Comparison of ENCODE assay signal across 10 mouse cellular contexts in the genomic region with DNA sequence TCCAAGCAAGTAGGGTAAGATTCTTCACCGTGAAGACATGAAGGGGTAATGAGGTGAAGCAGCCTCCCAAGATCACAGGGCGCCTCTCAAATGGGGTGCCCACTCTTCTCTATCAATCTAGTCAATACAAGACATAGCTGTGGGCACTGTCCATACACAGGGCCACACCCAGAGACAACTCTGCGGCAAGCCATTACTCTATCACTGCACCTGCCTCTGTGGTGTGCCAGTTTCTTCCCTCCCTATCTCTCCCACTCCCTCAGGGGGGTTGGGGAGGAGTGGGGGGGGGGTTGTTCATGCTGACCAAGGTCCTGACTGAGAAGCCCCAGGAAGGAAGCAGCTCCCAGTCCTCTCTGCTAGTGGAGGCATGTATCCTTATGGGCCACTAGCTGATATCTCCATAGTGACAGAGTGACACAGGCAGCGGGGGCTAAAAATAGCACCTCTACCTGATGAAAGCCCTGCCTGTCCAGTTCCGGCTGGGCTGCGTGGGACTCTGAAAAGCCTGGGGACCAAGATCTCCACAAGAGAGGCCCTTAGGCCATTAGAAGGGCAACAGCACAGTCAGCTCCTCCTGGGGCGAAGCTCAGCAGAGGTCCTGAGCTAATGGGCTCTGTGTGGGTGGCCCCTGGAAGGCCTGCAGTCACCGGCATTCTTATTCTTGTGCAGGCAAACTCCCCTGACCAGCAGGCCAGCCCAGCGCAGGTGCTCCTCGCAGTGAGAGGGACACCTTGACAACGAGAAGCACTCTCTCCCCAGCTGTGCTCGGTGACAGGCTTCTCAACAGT. TPM values are rescaled to one million over a fixed set of nuclear protein-coding genes. Genes with fewer than 3 reads are reported as not detected.
DNase-seq lines count a peak whose midpoint lies in the region; ATAC-seq and TF ChIP-seq lines count a peak whose summit lies in the region.
"Had no signal": no experiment of that assay in that cellular context is flagged by ENCODE, and none has a peak within 500 bp of the region (broad histone marks: within the 10 kb centered on the region; RNA-seq: fewer than 3 reads in every experiment).

No protein-coding gene starts in this region.

- H3K79me2 ChIP-seq in liver, adult 2 months (ENCODE audit: control insufficient read depth, insufficient read depth, low read length), result peaks cover 35% of the 10 kb centered on the region; the same call in 1 of the 2 replicates

- no peak overlapping the region for H3K4me3 ChIP-seq in liver, adult 2 months (ENCODE audit: insufficient read depth, low read depth, low read length)
- no peak overlapping the region for H3K4me3 ChIP-seq in heart, embryonic 13.5 days

- peak; percentile 40 to 46 for DNase-seq in cerebellum, adult 18-20 months
- no peak for DNase-seq in cerebellum, postnatal 4 days (ENCODE audit: low spot score in 2 of 2)
- DNase-seq in liver, adult 2 months (ENCODE audit: extremely low read depth, low read depth, low spot score), result no peak
- DNase-seq in liver (no peak), adipocyte (ENCODE audit: low spot score) (no peak)
- DNase-seq in lung, postnatal 4 days, result peak; percentile 19 to 46
- no peak for DNase-seq in layer of hippocampus, adult 11-12 months (ENCODE audit: low spot score)
- DNase-seq: gastrocnemius, postnatal 10 days had no signal

- no peak for TF ChIP-seq POLR2A in liver, adult 2 months (IDR thresholded peaks at IDR 0.05; ENCODE audit: extremely low read depth, insufficient read depth, low read length)

- 52% methylated on average over 12 of the region's 12 CpGs for WGBS in liver, adult 2 months
- 33% methylated on average over 12 of the region's 12 CpGs for WGBS in heart, embryonic 13.5 days

- no peaks in the 10 kb centered on the region for H3K27me3 ChIP-seq in liver, adult 2 months (ENCODE audit: control insufficient read depth, insufficient read depth, low read length)
- no peaks in the 10 kb centered on the region for H3K27me3 ChIP-seq in heart, embryonic 13.5 days (replicated peaks)

- H3K4me2 ChIP-seq in heart, embryonic 13.5 days, result peak overlapping the region; percentile 51

- ATAC-seq in heart, embryonic 13.5 days (ENCODE audit: extremely low read depth, insufficient number of reproducible peaks, low FRiP score, low TSS enrichment), result peak; percentile 51; the same call in 1 of the 2 replicates

- no peak for TF ChIP-seq CTCF in liver, adult 2 months (IDR thresholded peaks at IDR 0.05; ENCODE audit: low read depth, low read length)

- H3K9me3 ChIP-seq in heart, embryonic 13.5 days, result no peaks in the 10 kb centered on the region

- H3K27ac ChIP-seq in liver, adult 2 months (replicated peaks; ENCODE audit: insufficient read depth, low read depth, low read length), result peak overlapping the region; percentile 87
- H3K27ac ChIP-seq in heart, embryonic 13.5 days (replicated peaks), result peak overlapping the region; percentile 94
- H3K27ac ChIP-seq: macrophage had no signal

- peaks cover 42% of the 10 kb centered on the region for H3K4me1 ChIP-seq in liver, adult 2 months (ENCODE audit: control insufficient read depth, insufficient read depth, low read length)
- peaks cover 80% of the 10 kb centered on the region for H3K4me1 ChIP-seq in heart, embryonic 13.5 days

- peak overlapping the region; percentile 39 for H3K9ac ChIP-seq in liver, adult 2 months (ENCODE audit: low read depth, low read length)
- peak overlapping the region; percentile 73 for H3K9ac ChIP-seq in heart, embryonic 13.5 days

- H3K36me3 ChIP-seq in liver, adult 2 months (ENCODE audit: control insufficient read depth, insufficient read depth, low read length), result no peaks in the 10 kb centered on the region
- 0 out of 2 replicates have a peak, but pooled peaks cover 4% of the 10 kb centered on the region for H3K36me3 ChIP-seq in heart, embryonic 13.5 days

RNA-seq across cellular contexts. Expression of gene Pitpnm2, which starts 15.5 kb away (rescaled TPM):
- 10.6 and 13.9 TPM in 2 replicates for total RNA-seq in liver, adult 2 months (2014; rRNA removed)
- 25.5 and 30.3 TPM in 2 replicates for polyA plus RNA-seq in liver, adult 2 months (2012; rRNA removed)
- 5.1 and 6.6 TPM in 2 replicates for polyA plus RNA-seq in heart, embryonic 13.5 days (2015; fragmentation: Nextera tagmentation; extraction: Ambion mirVana)

Comparison
In these comparisons a context has a peak if more than half of its experiments do, and no peak if none do; other contexts are left out.
1. DNase-seq: peak in cerebellum, adult 18-20 months (2 of 2) and lung, postnatal 4 days (2 of 2); none in cerebellum, postnatal 4 days (0 of 2), liver, adult 2 months (single experiment), liver (single experiment), adipocyte (single experiment) and layer of hippocampus, adult 11-12 months (single experiment).